Mouse (Mus musculus): ENCODE results near the gene Hmg20b.
A peak's percentile ranks its signal among the peaks of the same experiment; 100 is the strongest.

Hmg20b gene

GRCm38 (mm10) chr10:81326858-81327257 lies 23.4 kb downstream of the Hmg20b start:
- DNase-seq (ENCODE audit: inconsistent ontology term) = no peak

GRCm38 (mm10) chr10:81325781-81326180 lies 24.5 kb downstream of the Hmg20b start:
- no peak for DNase-seq (ENCODE audit: inconsistent ontology term)

GRCm38 (mm10) chr10:81325176-81325575 lies 25.1 kb downstream of the Hmg20b start:
- no peak for DNase-seq (ENCODE audit: inconsistent ontology term)

- DNase-seq (ENCODE audit: inconsistent ontology term) = no peak
These were observed 26.3 kb downstream of the Hmg20b start for GRCm38 (mm10) chr10:81323791-81324530.

GRCm38 (mm10) chr10:81323141-81323775 lies 27.0 kb downstream of the Hmg20b start:
- no peak for DNase-seq (ENCODE audit: inconsistent ontology term)

GRCm38 (mm10) chr10:81322444-81322843 lies 27.8 kb downstream of the Hmg20b start:
- no peak for DNase-seq (ENCODE audit: inconsistent ontology term)

GRCm38 (mm10) chr10:81321436-81321835 lies 28.8 kb downstream of the Hmg20b start:
- no peak for DNase-seq (ENCODE audit: inconsistent ontology term)

- peak; percentile 100 for DNase-seq (ENCODE audit: inconsistent ontology term)
These were observed 29.5 kb downstream of the Hmg20b start, which contains the start of gene Cactin for GRCm38 (mm10) chr10:81320550-81321347. Gene Cactin, plus strand, starts transcription at chr10:81321103.

- no peak for DNase-seq (ENCODE audit: inconsistent ontology term)
These were observed 30.3 kb downstream of the Hmg20b start for GRCm38 (mm10) chr10:81319741-81320549.

- no peak for DNase-seq (ENCODE audit: inconsistent ontology term)
These were observed 31.0 kb downstream of the Hmg20b start for GRCm38 (mm10) chr10:81319330-81319699.

GRCm38 (mm10) chr10:81318589-81319329 lies 31.5 kb downstream of the Hmg20b start:
- DNase-seq (ENCODE audit: inconsistent ontology term) = no peak

GRCm38 (mm10) chr10:81317273-81317672 lies 33.0 kb downstream of the Hmg20b start:
- DNase-seq (ENCODE audit: inconsistent ontology term) = peak; percentile 76

- DNase-seq (ENCODE audit: inconsistent ontology term) = no peak
These were observed 33.8 kb downstream of the Hmg20b start for GRCm38 (mm10) chr10:81316338-81317060.

GRCm38 (mm10) chr10:81315587-81315986 lies 34.7 kb downstream of the Hmg20b start:
- DNase-seq (ENCODE audit: inconsistent ontology term) = no peak

GRCm38 (mm10) chr10:81314201-81314600 lies 36.1 kb downstream of the Hmg20b start:
- no peak for DNase-seq (ENCODE audit: inconsistent ontology term)

- DNase-seq (ENCODE audit: inconsistent ontology term) = no peak
These were observed 36.7 kb downstream of the Hmg20b start for GRCm38 (mm10) chr10:81313581-81313980.

- no peak for DNase-seq (ENCODE audit: inconsistent ontology term)
These were observed 40.7 kb downstream of the Hmg20b start for GRCm38 (mm10) chr10:81309571-81309970.

- DNase-seq (ENCODE audit: inconsistent ontology term) = no peak
These were observed 43.2 kb downstream of the Hmg20b start for GRCm38 (mm10) chr10:81306837-81307682.

GRCm38 (mm10) chr10:81306173-81306668 lies 44.1 kb downstream of the Hmg20b start:
- DNase-seq (ENCODE audit: inconsistent ontology term) = no peak

Measured in Muller cell, postnatal 12 days (primary cell).